Mouse (Mus musculus): ENCODE data around the gene Gyg. TPM values are rescaled to one million over a fixed set of nuclear protein-coding genes. Genes with fewer than 3 reads are reported as not detected.
"Not testable (repeated sequence)": the region's sequence is repeated elsewhere in the genome, so short reads cannot be mapped to it uniquely, and the experiment has no call there.

Gene Gyg
- polyA plus RNA-seq, 1 experiment from 2014 or later: 87.3 TPM

DNA sequence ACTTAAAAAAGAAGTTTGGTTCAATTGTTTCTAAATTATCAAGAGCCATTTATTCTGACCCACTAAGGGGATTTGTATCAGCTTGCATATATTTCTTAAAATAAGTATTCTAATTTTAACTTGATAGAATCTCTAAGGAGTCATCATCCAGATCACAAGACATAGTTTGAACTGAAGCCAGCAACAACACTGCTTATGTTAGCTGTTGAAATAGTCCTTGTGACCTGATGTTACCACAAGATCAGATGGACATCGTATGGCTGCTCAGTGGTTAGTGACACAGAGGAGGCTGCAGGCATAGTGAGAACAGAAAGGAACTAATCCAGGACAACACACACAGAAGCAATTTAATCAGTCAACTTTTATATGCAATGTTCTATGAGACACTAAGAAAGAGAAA, 22.4 kb downstream of the Gyg start:
- DNase-seq (ENCODE audit: low read depth, low spot score): peak; percentile 74
- no peaks in the 10 kb centered on the region for H3K27me3 ChIP-seq
- ChIA-PET CTCF (interaction anchor here (0.7 to 1.1 kb wide), 3 partner anchors 14 to 40 kb away, joined by 3 read pairs; no protein-coding TSS in a partner anchor), POLR2A (no interaction called here)
- no peak for TF ChIP-seq CTCF (IDR thresholded peaks at IDR 0.05)
- in situ Hi-C loops (cut with MboI; ENCODE audit: low pct_unique_long_range_greater_than_20kb): no loop called here
- ATAC-seq: no peak

DNA sequence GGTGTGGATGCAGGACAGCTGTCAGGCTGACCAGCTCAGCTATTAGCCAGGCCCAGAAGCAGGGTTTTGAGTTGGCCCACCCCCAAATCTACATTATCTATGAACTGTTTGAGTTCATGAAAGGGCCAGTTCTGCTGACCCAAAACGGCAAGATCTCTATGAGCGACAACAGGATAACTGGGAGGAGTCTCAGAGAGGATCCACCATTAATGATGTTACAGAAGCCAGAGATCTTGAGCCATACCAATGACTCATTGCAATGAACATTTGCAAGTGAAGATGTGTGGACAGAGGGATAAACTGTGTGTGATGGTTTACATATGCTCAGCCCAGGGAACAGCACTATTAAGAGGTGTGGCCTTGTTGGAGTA, 23.8 kb downstream of the Gyg start:
- ChIA-PET CTCF (interaction anchor here (1.0 to 1.4 kb wide), 2 partner anchors 22 to 28 kb away, joined by 3 to 4 read pairs; no protein-coding TSS in a partner anchor), POLR2A (no interaction called here)
- TF ChIP-seq CTCF (IDR thresholded peaks at IDR 0.05): no peak
- in situ Hi-C loops (cut with MboI; ENCODE audit: low pct_unique_long_range_greater_than_20kb): no loop called here
- no peak for ATAC-seq
- no peaks in the 10 kb centered on the region for H3K27me3 ChIP-seq
- DNase-seq (ENCODE audit: low read depth, low spot score): no peak

DNA sequence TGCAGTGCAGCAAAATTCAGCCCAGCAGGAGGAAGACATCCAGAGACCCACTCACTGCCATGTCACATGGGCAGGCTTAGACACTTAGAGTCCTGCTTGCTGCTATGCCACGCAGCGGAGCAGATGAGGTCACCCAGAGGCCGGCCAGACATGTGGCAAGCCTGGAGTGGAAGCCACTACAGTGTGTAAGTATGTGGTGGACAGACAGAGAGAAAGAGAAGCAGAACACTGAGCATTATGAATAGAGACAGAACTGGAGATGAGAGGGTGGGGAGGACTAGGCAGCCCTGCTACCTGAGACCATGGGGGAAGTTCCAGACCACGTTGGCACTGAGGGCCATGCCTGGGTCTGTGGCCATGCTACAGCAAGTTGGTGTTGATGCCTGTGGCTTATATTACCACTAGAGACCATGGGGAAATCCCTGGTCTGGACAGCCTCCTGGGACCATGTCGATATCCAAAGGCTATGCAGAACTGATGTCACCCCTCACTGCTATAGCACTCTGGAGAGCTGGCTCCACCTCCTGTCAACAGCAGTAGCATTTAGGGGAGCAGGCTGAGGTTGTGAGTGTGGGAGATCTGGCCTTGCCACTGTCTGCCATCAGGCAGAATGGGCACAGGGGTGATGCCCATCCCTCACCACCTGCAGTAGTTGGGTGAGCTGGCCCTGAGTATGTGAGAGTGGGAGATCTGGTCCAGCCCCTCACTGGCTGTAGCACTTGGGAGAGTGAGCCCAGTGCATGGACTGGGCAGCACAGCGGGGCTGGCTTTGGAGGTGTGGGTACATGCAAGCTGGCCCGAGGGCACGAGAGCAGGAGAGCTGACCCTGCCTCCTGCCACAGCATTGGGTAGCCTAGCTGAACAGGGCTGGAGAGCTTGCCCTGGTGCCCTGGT, 24.4 kb downstream of the Gyg start:
- POLR2A ChIA-PET: no interaction called here
- peak; percentile 36 for ATAC-seq
- no peaks in the 10 kb centered on the region for H3K27me3 ChIP-seq
- TF ChIP-seq CTCF (IDR thresholded peaks at IDR 0.05): no peak
- DNase-seq (ENCODE audit: low read depth, low spot score): no peak
- CTCF ChIA-PET: interaction anchor here (0.9 to 1.4 kb wide), 3 partner anchors 19 to 27 kb away, joined by 3 to 4 read pairs (median 3); no protein-coding TSS in a partner anchor
- in situ Hi-C loops (cut with MboI; ENCODE audit: low pct_unique_long_range_greater_than_20kb): no loop called here

DNA sequence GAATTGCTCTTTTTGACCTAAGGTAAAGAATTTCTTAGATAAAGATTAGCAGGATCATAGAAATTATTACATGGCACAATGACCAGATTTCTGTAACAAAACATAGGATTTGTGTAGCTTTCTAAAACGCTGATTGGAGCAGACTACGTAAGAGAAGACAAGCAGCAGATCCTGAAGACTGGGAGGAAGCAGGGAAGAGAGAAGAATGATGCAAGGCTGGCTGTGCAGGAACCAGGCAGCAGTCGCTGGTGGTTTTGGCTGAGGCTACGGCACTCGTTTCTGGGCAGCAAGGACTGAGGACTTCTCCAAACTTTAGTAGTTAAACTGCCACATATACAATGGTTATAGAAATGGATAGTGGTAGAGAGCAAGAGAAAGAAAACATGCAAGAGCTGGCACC, 25.6 kb downstream of the Gyg start:
- in situ Hi-C loops (cut with MboI; ENCODE audit: low pct_unique_long_range_greater_than_20kb): no loop called here
- ChIA-PET CTCF (interaction anchor here (0.9 to 2.3 kb wide), 4 partner anchors 8 to 18 kb away, joined by 3 to 7 read pairs (median 3); no protein-coding TSS in a partner anchor), POLR2A (no interaction called here)
- ATAC-seq (no peak), DNase-seq (ENCODE audit: low read depth, low spot score) (no peak)
- no peaks in the 10 kb centered on the region for H3K27me3 ChIP-seq
- TF ChIP-seq CTCF (IDR thresholded peaks at IDR 0.05): no peak

DNA sequence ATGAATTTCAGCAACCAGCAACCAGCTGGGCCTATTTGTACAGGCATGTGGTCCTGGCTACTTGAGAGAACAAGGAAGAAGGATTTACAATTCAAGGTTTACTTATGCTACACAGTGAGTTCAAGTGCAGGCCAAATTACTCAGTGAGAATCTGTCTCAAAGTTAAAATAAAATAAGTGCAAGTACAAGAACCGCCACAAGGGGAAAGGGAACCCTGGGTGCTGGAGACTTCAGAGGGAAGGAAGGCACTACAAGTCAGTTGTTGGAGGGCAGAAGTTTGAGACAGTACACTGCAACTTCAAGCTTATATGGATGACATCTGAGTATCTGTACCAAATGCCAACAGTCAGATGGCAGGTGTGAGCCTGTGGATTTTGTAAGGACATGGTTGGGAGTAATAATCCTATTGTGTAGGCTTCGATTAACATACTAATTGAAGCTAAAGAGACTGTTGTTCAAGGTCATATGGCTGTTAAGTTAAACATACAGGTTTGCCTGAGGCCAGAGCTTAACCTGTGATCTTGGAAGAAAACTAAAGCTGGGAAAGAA, 28.0 kb downstream of the Gyg start:
- in situ Hi-C loops (cut with MboI; ENCODE audit: low pct_unique_long_range_greater_than_20kb): no loop called here
- CTCF ChIA-PET: interaction anchor here (0.9 to 2.3 kb wide), 5 partner anchors 9 to 26 kb away, joined by 3 to 7 read pairs (median 4); no protein-coding TSS in a partner anchor
- no peaks in the 10 kb centered on the region for H3K27me3 ChIP-seq
- POLR2A ChIA-PET: no interaction called here
- ATAC-seq: no peak
- DNase-seq (ENCODE audit: low read depth, low spot score): no peak
- no peak for TF ChIP-seq CTCF (IDR thresholded peaks at IDR 0.05)

DNA sequence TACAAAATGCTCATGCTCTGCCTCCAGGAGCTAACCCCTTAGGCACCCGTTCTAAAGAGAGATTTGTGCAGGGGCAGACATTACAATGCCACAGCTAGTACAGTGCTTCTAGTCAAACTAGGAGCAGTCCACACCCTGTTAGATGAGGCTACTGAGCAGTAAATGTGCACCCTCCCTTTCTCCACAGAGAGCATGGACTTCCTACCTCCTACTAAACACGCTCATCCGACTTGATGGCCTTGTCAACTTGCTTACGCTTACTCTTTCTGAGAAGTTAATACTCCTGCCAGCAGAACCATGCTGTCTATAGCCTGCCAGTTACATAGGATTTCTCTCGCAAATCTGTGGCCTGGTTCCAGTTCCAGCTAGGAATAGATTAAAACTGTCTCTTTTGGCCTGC, 29.5 kb downstream of the Gyg start:
- CTCF ChIA-PET: no interaction called here
- POLR2A ChIA-PET: no interaction called here
- no peak for TF ChIP-seq CTCF (IDR thresholded peaks at IDR 0.05)
- ATAC-seq: no peak
- in situ Hi-C loops (cut with MboI; ENCODE audit: low pct_unique_long_range_greater_than_20kb): no loop called here
- no peak for DNase-seq (ENCODE audit: low read depth, low spot score)
- H3K27me3 ChIP-seq: no peaks in the 10 kb centered on the region

DNA sequence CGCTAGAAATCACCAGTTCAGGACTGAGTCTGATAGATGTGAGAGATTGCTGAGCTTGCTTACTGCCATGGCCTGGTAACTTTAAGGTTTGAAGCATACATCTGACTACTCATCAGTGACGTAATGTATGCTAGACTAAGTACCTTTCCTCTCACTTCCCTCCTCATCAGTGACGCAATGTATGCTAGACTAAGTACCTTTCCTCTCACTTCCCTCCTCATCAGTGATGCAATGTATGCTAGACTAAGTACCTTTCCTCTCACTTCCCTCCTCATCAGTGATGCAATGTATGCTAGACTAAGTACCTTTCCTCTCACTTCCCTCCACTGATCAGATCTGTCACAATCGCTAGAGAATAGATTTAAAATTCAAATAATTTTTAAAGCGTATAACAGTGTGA, 33.5 kb downstream of the Gyg start:
- in situ Hi-C loops (cut with MboI; ENCODE audit: low pct_unique_long_range_greater_than_20kb); CTCF ChIA-PET; ATAC-seq; DNase-seq (ENCODE audit: low read depth, low spot score); H3K27me3 ChIP-seq: not testable (repeated sequence)
- POLR2A ChIA-PET: interaction anchor here (1.5 kb wide), 1 partner anchor 27 kb away, joined by 3 read pairs; no protein-coding TSS in a partner anchor

DNA sequence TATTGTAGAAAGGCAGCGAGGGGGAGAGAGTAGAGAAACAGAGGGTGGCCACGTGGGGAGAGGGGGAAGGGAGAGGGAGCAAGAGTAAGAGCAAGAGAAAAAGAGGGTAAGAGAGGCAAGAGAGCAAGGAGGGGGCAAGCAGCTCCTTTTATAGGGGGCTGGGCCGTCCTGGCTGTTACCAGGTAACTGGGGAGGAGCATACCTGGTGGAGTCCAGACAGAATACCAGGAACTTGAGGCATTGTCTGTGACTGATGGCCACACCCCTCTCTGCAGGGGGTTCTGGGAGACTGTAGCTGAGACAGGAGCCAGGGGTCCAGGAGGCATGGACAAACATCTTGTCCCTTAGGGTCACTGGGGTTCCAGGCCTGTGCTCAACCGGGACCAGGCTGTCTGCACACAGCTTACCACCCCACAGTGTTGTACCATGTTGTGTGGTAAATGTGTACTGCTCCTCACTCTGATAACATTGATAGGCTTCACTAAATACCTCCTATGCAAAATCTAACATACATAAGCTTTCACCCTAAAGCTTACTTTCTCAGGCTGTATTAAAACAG, 35.4 kb downstream of the Gyg start:
- no peak for TF ChIP-seq CTCF (IDR thresholded peaks at IDR 0.05)
- CTCF ChIA-PET: interaction anchor here (0.7 to 1.4 kb wide), 4 partner anchors 14 to 27 kb away, joined by 3 to 4 read pairs (median 4); no protein-coding TSS in a partner anchor
- in situ Hi-C loops (cut with MboI; ENCODE audit: low pct_unique_long_range_greater_than_20kb): no loop called here
- DNase-seq (ENCODE audit: low read depth, low spot score) (no peak), ATAC-seq (no peak)
- POLR2A ChIA-PET: no interaction called here
- H3K27me3 ChIP-seq: no peaks in the 10 kb centered on the region

DNA sequence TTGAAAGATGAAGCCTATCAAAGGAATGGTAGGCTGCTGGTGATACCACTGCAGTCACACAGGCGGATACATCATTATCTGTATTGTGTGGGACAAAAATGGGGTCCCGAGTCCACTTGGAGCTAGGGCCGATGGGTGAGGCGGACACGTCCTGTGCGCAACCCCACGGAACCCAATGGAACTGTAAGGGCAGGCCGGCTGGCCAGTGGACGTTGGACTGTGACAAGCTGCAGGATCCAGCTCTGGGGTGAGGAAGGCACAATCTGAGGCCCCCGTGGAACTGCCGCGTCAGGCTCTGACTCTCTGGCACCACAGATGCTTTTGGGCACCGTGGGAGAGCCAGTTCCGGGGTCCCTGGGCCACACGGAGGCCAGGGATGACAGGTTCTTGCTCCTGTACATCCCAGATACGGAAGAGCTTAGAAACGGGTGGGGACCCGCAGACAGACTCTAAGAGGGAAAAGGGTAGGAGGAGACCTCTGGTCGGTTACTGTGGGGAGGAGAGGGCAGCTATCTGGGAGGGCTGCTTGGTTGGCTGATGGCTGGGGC, 36.0 kb downstream of the Gyg start:
- TF ChIP-seq CTCF (IDR thresholded peaks at IDR 0.05): no peak
- DNase-seq (ENCODE audit: low read depth, low spot score) (no peak), ATAC-seq (no peak)
- ChIA-PET CTCF (interaction anchor here (0.8 to 1.4 kb wide), 4 partner anchors 14 to 27 kb away, joined by 3 to 4 read pairs (median 4); no protein-coding TSS in a partner anchor), POLR2A (no interaction called here)
- in situ Hi-C loops (cut with MboI; ENCODE audit: low pct_unique_long_range_greater_than_20kb): no loop called here
- no peaks in the 10 kb centered on the region for H3K27me3 ChIP-seq

DNA sequence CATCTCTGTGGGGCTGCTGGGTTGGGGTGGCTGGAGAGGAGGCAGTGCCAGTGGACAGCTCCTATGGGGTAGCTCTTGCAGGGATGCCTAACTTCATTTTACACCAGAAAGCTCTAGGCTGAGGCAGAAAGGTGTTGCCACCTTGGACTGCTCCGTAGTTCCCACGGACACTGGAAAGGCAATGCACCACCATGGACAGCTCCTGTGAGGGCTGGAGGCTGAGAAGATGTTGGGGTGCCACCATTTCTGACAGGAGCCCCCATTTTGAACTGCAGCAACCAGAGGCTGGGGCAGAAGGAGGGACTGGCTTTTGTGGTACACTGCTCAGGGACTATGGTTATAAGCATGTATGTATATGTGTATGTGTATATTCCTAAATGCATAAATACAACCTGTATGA, 43.2 kb downstream of the Gyg start:
- TF ChIP-seq CTCF (IDR thresholded peaks at IDR 0.05): no peak
- DNase-seq (ENCODE audit: low read depth, low spot score) (no peak), ATAC-seq (no peak)
- ChIA-PET POLR2A (no interaction called here), CTCF (interaction anchor here (0.9 to 1.0 kb wide), 2 partner anchors 16 to 18 kb away, joined by 3 read pairs; no protein-coding TSS in a partner anchor)
- H3K27me3 ChIP-seq: no peaks in the 10 kb centered on the region
- in situ Hi-C loops (cut with MboI; ENCODE audit: low pct_unique_long_range_greater_than_20kb): no loop called here
